Mouse (Mus musculus): ENCODE measurements around the gene Rce1.
A peak's percentile ranks its signal among the peaks of the same experiment; 100 is the strongest.

DNA sequence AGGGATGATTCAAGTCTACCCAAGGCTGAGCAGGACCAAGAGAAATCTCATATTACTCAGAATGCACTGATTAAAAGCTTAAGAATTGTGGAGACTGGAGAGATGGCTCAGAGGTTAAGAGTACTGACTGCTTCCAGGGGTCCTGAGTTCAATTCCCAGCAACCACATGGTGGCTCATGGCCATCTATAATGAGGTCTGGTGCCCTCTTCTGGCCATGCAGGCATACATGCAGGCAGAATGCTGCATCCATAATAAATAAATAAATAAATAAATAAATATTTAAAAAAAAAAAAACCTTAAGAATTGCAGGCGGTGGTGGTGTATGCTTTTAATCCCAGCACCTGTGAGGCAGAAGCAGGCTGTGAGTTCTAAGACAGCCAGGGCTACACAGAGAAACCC is 52.2 kb downstream of the Rce1 start:
- TF ChIP-seq CTCF (IDR thresholded peaks at IDR 0.05; ENCODE audit: low read depth, low read length) (peak; percentile 34), POLR2A (IDR thresholded peaks at IDR 0.05; ENCODE audit: insufficient read depth, low read length) (no peak)
